Mouse (Mus musculus) megakaryocyte, embryonic 14.5 days (primary cell): Measurements from ENCODE around the gene Ropn1.
"Not testable (repeated sequence)": the region's sequence is repeated elsewhere in the genome, so short reads cannot be mapped to it uniquely, and the experiment has no call there.

Experiments used
- FLI1 ChIP-seq: IDR thresholded peaks from 2 replicates; pipeline ENCODE4 v1.6.1; 2012; ENCODE audit warnings: low read length, inconsistent platforms, mixed read lengths
- GATA1 ChIP-seq: IDR thresholded peaks from 3 replicates; pipeline ENCODE4 v1.6.1; 2012; ENCODE audit warnings: mixed read lengths, low read length, inconsistent platforms, borderline replicate concordance

DNA sequence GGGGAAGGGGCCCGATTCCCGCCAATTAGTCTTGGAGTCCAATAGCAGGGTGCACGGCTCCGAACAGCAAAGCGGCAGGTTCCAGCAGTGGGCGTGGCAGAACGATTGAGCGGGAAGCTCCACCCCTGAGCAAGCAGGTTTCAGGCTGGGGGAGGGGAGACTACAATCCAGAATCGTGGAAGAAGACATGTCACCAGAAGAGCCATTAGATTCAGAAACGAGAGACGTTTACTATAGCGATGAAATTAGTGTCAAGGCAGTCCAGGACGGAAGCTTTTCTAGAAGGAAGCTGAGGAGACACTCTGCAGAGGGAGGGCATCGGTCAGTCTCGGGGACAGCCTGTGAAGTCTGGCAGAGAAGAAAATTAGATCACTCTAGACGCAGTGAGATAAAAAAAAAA is 7.8 kb downstream of the Ropn1 start:
- TF ChIP-seq GATA1, FLI1: not testable (repeated sequence)
